Mouse (Mus musculus) MEL (cell line): ENCODE results near the gene Klhl26. TPM values are rescaled to one million over a fixed set of nuclear protein-coding genes. Genes with fewer than 3 reads are reported as not detected.
A peak's percentile ranks its signal among the peaks of the same experiment; 100 is the strongest.

Source experiments
- DNase-seq: peaks from one replicate; pipeline ENCODE4 v3.0.0; 2011; ENCODE audit warnings: low read depth, low spot score
- H3K27ac ChIP-seq: 2 replicates; pipeline ENCODE4 v1.5.1; 2012; ENCODE audit warnings: low read depth, mild to moderate bottlenecking, control low read depth, low read length, moderate library complexity; ENCODE audit not compliant: control insufficient read depth
- H3K27me3 ChIP-seq, 2 experiments: fragments of 150-350 bp in 1 of 2; sonication (generic) in 1 of 2; 2 replicates each; pipeline ENCODE4 v1.6.1; 2012; ENCODE audit warnings: low read length in 2 of 2, mild to moderate bottlenecking in 2 of 2, improper control_type of control experiment in 1 of 2, moderate library complexity in 1 of 2; ENCODE audit not compliant: insufficient read depth in 2 of 2, control insufficient read depth in 1 of 2
- H3K36me3 ChIP-seq, 2 experiments: 2 replicates each; pipeline ENCODE4 v1.6.1; 2012 to 2014; ENCODE audit warnings: low read length in 2 of 2, improper control_type of control experiment in 1 of 2, inconsistent platforms in 1 of 2, mild to moderate bottlenecking in 1 of 2; ENCODE audit not compliant: insufficient read depth in 2 of 2, control insufficient read depth in 1 of 2
- H3K4me1 ChIP-seq, 2 experiments: fragments of 150-350 bp in 1 of 2; sonication (generic) in 1 of 2; 2 replicates each; pipeline ENCODE4 v1.6.1; 2012; ENCODE audit warnings: low read length in 2 of 2, improper control_type of control experiment in 1 of 2, mild to moderate bottlenecking in 1 of 2; ENCODE audit not compliant: insufficient read depth in 2 of 2, control insufficient read depth in 1 of 2
- H3K4me3 ChIP-seq, 2 experiments: fragments of 150-350 bp in 1 of 2; sonication (generic) in 1 of 2; 2 replicates each; pipeline ENCODE4 v1.5.1; 2012; ENCODE audit warnings: low read depth in 2 of 2, low read length in 2 of 2, mild to moderate bottlenecking in 2 of 2, moderate library complexity in 2 of 2, control low read depth in 1 of 2, improper control_type of control experiment in 1 of 2; ENCODE audit not compliant: control insufficient read depth in 1 of 2, insufficient read depth in 1 of 2
- H3K79me2 ChIP-seq: 2 replicates; pipeline ENCODE4 v1.6.1; 2012; ENCODE audit warnings: mild to moderate bottlenecking, low read length, moderate library complexity; ENCODE audit not compliant: control insufficient read depth, poor library complexity, insufficient read depth
- H3K9ac ChIP-seq: 2 replicates; pipeline ENCODE4 v1.6.1; 2012; ENCODE audit warnings: low read depth, mild to moderate bottlenecking, control low read depth, low read length, moderate library complexity; ENCODE audit not compliant: control insufficient read depth, poor library complexity, severe bottlenecking
- H3K9me3 ChIP-seq: fragments of 150-350 bp; sonication (generic); replicated peaks from 2 replicates; pipeline ENCODE4 v1.6.1; 2012; ENCODE audit warnings: mild to moderate bottlenecking, low read length, improper control_type of control experiment, moderate library complexity; ENCODE audit not compliant: insufficient read depth
- BHLHE40 ChIP-seq: IDR thresholded peaks from 2 replicates; pipeline ENCODE4 v1.6.1; 2012; ENCODE audit warnings: low read depth, mild to moderate bottlenecking, inconsistent platforms, low read length, improper control_type of control experiment, borderline replicate concordance
- CHD1 ChIP-seq: IDR thresholded peaks from 2 replicates; pipeline ENCODE4 v1.6.1; 2012; ENCODE audit warnings: low read depth, mild to moderate bottlenecking, inconsistent platforms, low read length, improper control_type of control experiment
- CHD2 ChIP-seq: IDR thresholded peaks from 2 replicates; pipeline ENCODE4 v1.6.1; 2011; ENCODE audit warnings: low read length, improper control_type of control experiment
- CTCF ChIP-seq, 3 experiments: IDR thresholded peaks in 2 of 3; conservative IDR thresholded peaks in 1 of 3; 2 replicates each; pipeline ENCODE4 v1.5.1; 2011 to 2012; ENCODE audit warnings: low read length in 3 of 3, low read depth in 2 of 3, mild to moderate bottlenecking in 2 of 3, improper control_type of control experiment in 1 of 3, inconsistent platforms in 1 of 3, mixed read lengths in 1 of 3, moderate library complexity in 1 of 3; ENCODE audit not compliant: control insufficient read depth in 1 of 3, insufficient read depth in 1 of 3, poor library complexity in 1 of 3, severe bottlenecking in 1 of 3
- EP300 ChIP-seq, 2 experiments: IDR thresholded peaks; 2 replicates each; pipeline ENCODE4 v1.6.1; 2011; ENCODE audit warnings: improper control_type of control experiment in 2 of 2, low read length in 2 of 2, low read depth in 1 of 2, mild to moderate bottlenecking in 1 of 2
- ETS1 ChIP-seq: IDR thresholded peaks from 2 replicates; pipeline ENCODE4 v1.6.1; 2012; ENCODE audit warnings: low read depth, mild to moderate bottlenecking, inconsistent platforms, low read length, improper control_type of control experiment, moderate library complexity
- GABPA ChIP-seq: IDR thresholded peaks from 2 replicates; pipeline ENCODE4 v1.6.1; 2012; ENCODE audit warnings: low read depth, mild to moderate bottlenecking, inconsistent platforms, low read length, improper control_type of control experiment, moderate library complexity
- GATA1 ChIP-seq: IDR thresholded peaks from 2 replicates; pipeline ENCODE4 v1.6.1; 2011; ENCODE audit warnings: low read depth, low read length, improper control_type of control experiment
- HCFC1 ChIP-seq: IDR thresholded peaks from 2 replicates; pipeline ENCODE4 v1.6.1; 2012; ENCODE audit warnings: low read depth, mild to moderate bottlenecking, inconsistent platforms, low read length, improper control_type of control experiment, moderate library complexity
- KAT2A ChIP-seq: conservative IDR thresholded peaks from 2 replicates; pipeline ENCODE4 v1.6.1; 2012; ENCODE audit warnings: low read depth, low read length, improper control_type of control experiment, inconsistent platforms
- MAX ChIP-seq: IDR thresholded peaks from 2 replicates; pipeline ENCODE4 v1.6.1; 2011; ENCODE audit warnings: low read length, improper control_type of control experiment
- MEF2A ChIP-seq: IDR thresholded peaks from 2 replicates; pipeline ENCODE4 v1.6.1; 2014; ENCODE audit warnings: low read depth, mild to moderate bottlenecking, inconsistent platforms, low read length, improper control_type of control experiment; ENCODE audit not compliant: poor library complexity, insufficient replicate concordance, severe bottlenecking; ENCODE audit errors: extremely low read depth
- MXI1 ChIP-seq: IDR thresholded peaks from 2 replicates; pipeline ENCODE4 v1.6.1; 2011; ENCODE audit warnings: mild to moderate bottlenecking, low read depth, low read length, improper control_type of control experiment
- MYB ChIP-seq: IDR thresholded peaks from 2 replicates; pipeline ENCODE4 v1.6.1; 2011; ENCODE audit warnings: mild to moderate bottlenecking, low read depth, low read length, improper control_type of control experiment
- MYC ChIP-seq: IDR thresholded peaks from 2 replicates; pipeline ENCODE4 v1.6.1; 2011; ENCODE audit warnings: low read depth, mild to moderate bottlenecking, low read length, improper control_type of control experiment, moderate library complexity
- NELFE ChIP-seq: IDR thresholded peaks from 2 replicates; pipeline ENCODE4 v1.6.1; 2011; ENCODE audit warnings: low read depth, low read length, improper control_type of control experiment
- NRF1 ChIP-seq: IDR thresholded peaks from 2 replicates; pipeline ENCODE4 v1.6.1; 2014; ENCODE audit warnings: low read depth, mild to moderate bottlenecking, inconsistent platforms, low read length, improper control_type of control experiment, moderate library complexity; ENCODE audit not compliant: poor library complexity, insufficient read depth, severe bottlenecking
- POLR2AphosphoS2 ChIP-seq: IDR thresholded peaks from 2 replicates; pipeline ENCODE4 v1.6.1; 2011; ENCODE audit warnings: low read length, improper control_type of control experiment
- POLR2AphosphoS5 ChIP-seq: IDR thresholded peaks from 2 replicates; pipeline ENCODE4 v1.6.1; 2012; ENCODE audit warnings: low read depth, borderline replicate concordance, mild to moderate bottlenecking, inconsistent platforms, low read length, moderate library complexity, mixed read lengths
- RAD21 ChIP-seq: IDR thresholded peaks from 2 replicates; pipeline ENCODE4 v1.6.1; 2011; ENCODE audit warnings: mild to moderate bottlenecking, low read depth, low read length, improper control_type of control experiment
- SIN3A ChIP-seq: IDR thresholded peaks from 2 replicates; pipeline ENCODE4 v1.6.1; 2012; ENCODE audit warnings: low read length, improper control_type of control experiment, inconsistent platforms
- TAL1 ChIP-seq: IDR thresholded peaks from 2 replicates; pipeline ENCODE4 v1.6.1; 2012; ENCODE audit warnings: mild to moderate bottlenecking, inconsistent platforms, low read length, moderate library complexity, mixed read lengths
- TBP ChIP-seq: IDR thresholded peaks from 2 replicates; pipeline ENCODE4 v1.8.0; 2011; ENCODE audit warnings: low read depth, low read length, improper control_type of control experiment
- TCF12 ChIP-seq: IDR thresholded peaks from 2 replicates; pipeline ENCODE4 v1.6.1; 2014; ENCODE audit warnings: low read depth, mild to moderate bottlenecking, inconsistent platforms, low read length, improper control_type of control experiment, moderate library complexity
- UBTF ChIP-seq: IDR thresholded peaks from 2 replicates; pipeline ENCODE4 v1.6.1; 2012; ENCODE audit warnings: low read depth, mild to moderate bottlenecking, inconsistent platforms, low read length, improper control_type of control experiment, moderate library complexity, borderline replicate concordance; ENCODE audit not compliant: insufficient read depth
- USF1 ChIP-seq: IDR thresholded peaks from 2 replicates; pipeline ENCODE4 v1.6.1; 2014; ENCODE audit warnings: low read depth, mild to moderate bottlenecking, inconsistent platforms, low read length, improper control_type of control experiment, moderate library complexity
- USF2 ChIP-seq, 2 experiments: IDR thresholded peaks; 2 replicates each; pipeline ENCODE4 v1.6.1; 2011 to 2012; ENCODE audit warnings: improper control_type of control experiment in 2 of 2, low read length in 2 of 2, borderline replicate concordance in 1 of 2, inconsistent platforms in 1 of 2, low read depth in 1 of 2, mild to moderate bottlenecking in 1 of 2; ENCODE audit not compliant: insufficient read depth in 1 of 2
- ZKSCAN1 ChIP-seq: IDR thresholded peaks from 2 replicates; pipeline ENCODE4 v1.6.1; 2012; ENCODE audit warnings: low read depth, mild to moderate bottlenecking, inconsistent platforms, low read length, improper control_type of control experiment, moderate library complexity
- ZMIZ1 ChIP-seq: IDR thresholded peaks from 2 replicates; pipeline ENCODE4 v1.6.1; 2012; ENCODE audit warnings: low read depth, mild to moderate bottlenecking, inconsistent platforms, low read length, improper control_type of control experiment, moderate library complexity
- polyA plus RNA-seq, 2 experiments: library from polyadenylated mRNA; stranded (reverse) in 1 of 2; unstranded in 1 of 2; fragments of >175 nt in 1 of 2; fragments of >200 nt in 1 of 2; gene quantifications; 2 replicates each; pipeline versions ENCODE4 v1.2.1 to v1.2.4; 2012; ENCODE audit warnings: low replicate concordance in 2 of 2, low read depth in 1 of 2; ENCODE audit not compliant: insufficient read length in 2 of 2, insufficient read depth in 1 of 2, missing spikeins in 1 of 2
- total RNA-seq: library from RNA; depleted of rRNA; stranded (reverse); fragments of 300-350 nt; gene quantifications from 2 replicates; pipeline ENCODE4 v1.2.3, GENCODE M21; 2012

Klhl26 gene
- total and polyA plus RNA-seq, 3 experiments: 8.0 to 11.4 TPM; not detected in 1

- TF ChIP-seq ZKSCAN1 (no peak), MYB (no peak), HCFC1 (no peak), TAL1 (no peak), KAT2A (no peak), ZMIZ1 (no peak), CHD1 (no peak), GABPA (no peak), ETS1 (no peak), USF1 (no peak), MXI1 (peak; percentile 86), POLR2AphosphoS5 (no peak), NELFE (peak; percentile 27; the same call in 1 of the 2 replicates), MEF2A (no peak), BHLHE40 (no peak), NRF1 (no peak), TBP (no peak), USF2 (IDR thresholded peaks at IDR 0.05; ENCODE audit: borderline replicate concordance in 1 of 2, insufficient read depth in 1 of 2, low read depth in 1 of 2, low read length in 2 of 2) (no peak), POLR2AphosphoS2 (no peak), RAD21 (no peak), TCF12 (no peak), SIN3A (peak; percentile 13; the same call in 1 of the 2 replicates), MAX (peak; percentile 79)
- TF ChIP-seq, all 39 proteins: peak for 11
These were observed 25.8 kb upstream of the Klhl26 start (continued) for GRCm38 (mm10) chr8:70502540-70502939.

DNA sequence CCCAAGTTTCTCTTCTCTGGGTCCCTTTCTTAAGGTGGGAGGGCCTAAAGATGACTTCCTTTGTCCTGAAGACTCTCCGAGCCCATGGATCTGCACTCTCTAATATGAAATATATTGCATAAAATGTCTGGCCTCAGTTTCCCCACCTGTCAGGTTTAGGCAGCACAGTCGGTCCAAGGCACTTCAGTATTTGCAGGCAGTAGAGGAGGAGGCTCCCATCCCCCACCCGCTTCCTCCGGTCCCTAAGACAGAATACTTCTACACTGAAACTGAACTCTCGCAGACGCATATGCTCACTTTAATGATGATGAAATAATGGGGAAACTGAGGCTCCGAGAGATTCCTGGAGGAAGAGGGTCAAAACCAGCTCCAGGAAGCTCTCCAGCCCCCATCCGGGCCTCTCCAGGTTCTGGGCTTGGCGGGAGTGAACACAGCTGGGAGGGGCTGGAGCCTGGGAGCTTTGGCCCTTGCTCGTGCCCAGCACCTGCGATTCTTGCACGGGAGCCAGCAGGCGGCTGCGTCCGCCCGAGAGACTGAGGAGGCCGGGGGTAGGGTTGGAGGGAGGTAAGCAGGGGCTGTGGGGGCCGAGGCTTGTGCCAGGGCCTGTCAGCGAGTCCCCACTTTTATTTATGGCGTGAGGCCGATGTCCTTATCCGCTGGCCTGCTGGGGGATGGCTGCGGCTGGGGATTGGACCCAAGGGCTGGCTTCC, 25.2 kb upstream of the Klhl26 start:
- Histone ChIP-seq H3K4me1 (peaks cover 3 to 35% of the 10 kb centered on the region in 2 experiments; a peak in 3 of 4 replicates), H3K36me3 (peaks cover 0 to 18% of the 10 kb centered on the region in 2 experiments; a peak in 2 of 4 replicates), H3K27me3 (no peaks in the 10 kb centered on the region), H3K79me2 (peaks cover 16% of the 10 kb centered on the region), H3K9ac (peak overlapping the region; percentile 88), H3K27ac (peak overlapping the region; percentile 82), H3K9me3 (no peaks in the 10 kb centered on the region), H3K4me3 (peak overlapping the region; percentile 54 to 84)
- TF ChIP-seq CTCF (IDR thresholded peaks at IDR 0.05 in 2 of 3, conservative IDR thresholded peaks at IDR 0.05 in 1 of 3; ENCODE audit: control insufficient read depth in 1 of 3, insufficient read depth in 1 of 3, low read depth in 2 of 3, low read length in 3 of 3, poor library complexity in 1 of 3, severe bottlenecking in 1 of 3) (no peak), HCFC1 (peak; percentile 45; the same call in 1 of the 2 replicates), KAT2A (no peak; the same call in 1 of the 2 replicates), TBP (0 out of 2 replicates have a peak, but pooled peaks have one; percentile 15), SIN3A (peak; percentile 27; the same call in 1 of the 2 replicates), POLR2AphosphoS5 (no peak), GATA1 (no peak), BHLHE40 (no peak; the same call in 1 of the 2 replicates), CHD2 (peak; percentile 66), TCF12 (0 out of 2 replicates have a peak, but pooled peaks have one; percentile 12), ZMIZ1 (no peak), MAX (peak; percentile 40), MYC (0 out of 2 replicates have a peak, but pooled peaks have one; percentile 11), EP300 (IDR thresholded peaks at IDR 0.05; ENCODE audit: low read depth in 1 of 2, low read length in 2 of 2) (no peak), UBTF (no peak), GABPA (no peak), NELFE (no peak)
- peak; percentile 68 for DNase-seq
